Mouse (Mus musculus) spleen, adult 2 months (tissue): Measurements from ENCODE around the gene Desi2.

Source experiments
- CTCF ChIP-seq: fragments of 200-500 bp; IDR thresholded peaks from 2 replicates; pipeline ENCODE4 v1.5.1; 2011; ENCODE audit warnings: mild to moderate bottlenecking, inconsistent platforms; ENCODE audit not compliant: insufficient read depth, insufficient read length, insufficient replicate concordance; ENCODE audit errors: extremely low read depth
- POLR2A ChIP-seq: fragments of 200-500 bp; IDR thresholded peaks from 2 replicates; pipeline ENCODE4 v1.6.1; 2011; ENCODE audit warnings: low read depth, low read length, inconsistent platforms

DNA sequence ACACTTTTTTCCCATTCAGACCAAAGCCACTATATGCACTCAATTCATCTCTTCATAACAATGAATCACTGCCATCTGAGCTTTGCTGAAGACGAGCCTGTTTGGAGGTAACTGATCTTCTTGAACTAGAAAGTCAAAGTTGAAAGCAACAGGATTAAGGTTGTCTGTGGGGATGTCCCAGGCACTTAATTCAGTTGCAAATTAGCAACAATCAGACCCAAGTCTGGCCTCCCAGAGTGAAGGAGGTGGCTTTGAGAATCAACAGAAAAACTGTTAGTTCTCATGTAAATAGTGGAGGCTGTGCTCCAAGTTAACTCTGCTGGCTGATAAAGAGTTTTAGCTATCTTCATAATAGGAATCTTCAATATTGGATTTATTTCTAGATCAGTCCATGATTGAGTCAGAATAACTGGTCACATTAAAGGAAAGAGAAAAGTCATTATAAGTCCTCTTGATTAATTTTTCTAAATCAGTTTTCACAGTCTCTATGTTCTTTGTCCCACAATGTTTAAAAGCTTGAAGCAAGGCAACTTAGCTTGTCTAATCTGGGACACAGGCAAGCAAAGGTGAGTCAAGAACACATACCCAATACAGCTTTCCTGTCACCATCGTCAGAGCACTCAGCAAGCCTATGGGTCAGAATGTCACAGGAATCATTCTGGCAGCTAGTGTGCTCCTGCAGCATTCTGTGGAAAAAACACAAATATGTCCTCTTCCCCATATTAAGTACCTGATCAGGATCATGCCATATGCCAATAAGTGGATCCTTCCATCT lies 96.9 kb downstream of the Desi2 start:
- TF ChIP-seq POLR2A (no peak), CTCF (no peak)
